Mouse (Mus musculus) hematopoietic multipotent progenitor cell, adult 10-12 weeks (in vitro differentiated cells): ENCODE results near the gene Cyp3a25. TPM values are rescaled to one million over a fixed set of nuclear protein-coding genes. Genes with fewer than 3 reads are reported as not detected.

ENCODE experiments used
- polyA plus RNA-seq: library from polyadenylated mRNA; stranded (reverse); fragments of >175 nt; gene quantifications from 2 replicates; pipeline ENCODE4 v1.2.3, GENCODE M21; 2012; ENCODE audit warnings: low replicate concordance

Gene Cyp3a25
- polyA plus RNA-seq: not detected in 2 replicates

DNA sequence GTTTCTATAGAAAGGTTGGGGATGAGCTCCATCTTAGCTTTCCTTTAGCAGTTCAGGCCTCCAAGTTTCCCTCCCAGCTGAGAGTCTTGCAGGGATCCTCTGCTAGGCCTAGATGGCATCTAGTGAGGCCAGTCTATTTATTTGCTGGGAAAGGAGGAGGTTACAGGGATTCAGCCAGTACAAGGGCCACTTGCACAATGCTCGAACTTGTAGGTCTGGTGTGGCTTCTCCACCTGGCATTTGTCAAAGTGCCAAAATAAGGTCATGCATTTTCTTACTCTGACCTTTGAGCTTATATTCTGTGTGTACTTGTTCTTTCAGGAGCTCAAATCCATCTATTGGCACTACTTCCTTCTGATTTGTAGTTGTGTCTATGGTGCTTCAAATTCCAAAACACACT is at the start of gene Cyp3a25:
Gene Cyp3a25, minus strand, starts transcription at position 110 of the 400 bp plus-strand sequence.

Other genes with a start within 250 kb of the Cyp3a25 start
- gene Cyp3a44, start 203.7 kb downstream of the Cyp3a25 start, polyA plus RNA-seq: not detected in 2 replicates
- not detected in 2 replicates for gene Cyp3a11, start 129.7 kb downstream of the Cyp3a25 start, polyA plus RNA-seq
- gene Cyp3a59, start 69.6 kb upstream of the Cyp3a25 start, polyA plus RNA-seq: not detected in 2 replicates
- not detected in 2 replicates for gene Gm5565, start 150.9 kb upstream of the Cyp3a25 start, polyA plus RNA-seq
- not detected in 2 replicates for gene Gm6309, start 161.1 kb upstream of the Cyp3a25 start, polyA plus RNA-seq
- gene 1700001J03Rik, start 175.7 kb upstream of the Cyp3a25 start, polyA plus RNA-seq: not detected in 2 replicates
- 9.5 and 26.0 TPM in 2 replicates for gene Rnf6, start 211.9 kb upstream of the Cyp3a25 start, polyA plus RNA-seq
- 13.0 and 15.9 TPM in 2 replicates for gene Cdk8, start 221.6 kb upstream of the Cyp3a25 start, polyA plus RNA-seq